Mouse (Mus musculus) subcutaneous adipose tissue, adult 2 months (tissue): ENCODE measurements around the gene Lama4. TPM values are rescaled to one million over a fixed set of nuclear protein-coding genes. Genes with fewer than 3 reads are reported as not detected.

Source experiments
- polyA plus RNA-seq: library from polyadenylated mRNA; depleted of rRNA; stranded (reverse); fragments of >200 nt; gene quantifications from 2 replicates; pipeline ENCODE4 v1.2.3, GENCODE M21; 2012; ENCODE audit warnings: low replicate concordance; rRNA removed

Gene Lama4
- polyA plus RNA-seq, result 87.8 and 115 TPM in 2 replicates

GRCm38 (mm10) chr10:38965075-38965781, at the start of gene Lama4:
Gene Lama4, plus strand, starts transcription at chr10:38965515.

GRCm38 (mm10) chr10:39133462-39134310, 168.4 kb downstream of the Lama4 start, which contains the start of the genes Fam229b and Tube1:
Gene Fam229b, minus strand, starts transcription at chr10:39133914.
Gene Tube1, plus strand, starts transcription at chr10:39133976.

Other genes with a start within 250 kb of the Lama4 start
- not detected in 2 replicates for gene Rfpl4b, start 143.7 kb upstream of the Lama4 start, polyA plus RNA-seq
- gene Fam229b, start 168.4 kb downstream of the Lama4 start, polyA plus RNA-seq, result 4.0 and 5.5 TPM in 2 replicates
- gene Tube1, start 168.5 kb downstream of the Lama4 start, polyA plus RNA-seq, result 0.93 and 4.1 TPM in 2 replicates
- 0.10 and 0.24 TPM in 2 replicates for gene Ccn6, start 198.3 kb downstream of the Lama4 start, polyA plus RNA-seq